Mouse (Mus musculus) cerebellum, adult (tissue): ENCODE results near the gene Cacna1g.

Source experiments
- ATAC-seq: cut with Nextera tagmentation; 2 replicates; pipeline ENCODE4 v1.9.2; 2017; ENCODE audit warnings: mild to moderate bottlenecking, moderate library complexity, mixed read lengths; ENCODE audit not compliant: insufficient number of reproducible peaks, low FRiP score, low TSS enrichment

The Cacna1g gene

DNA sequence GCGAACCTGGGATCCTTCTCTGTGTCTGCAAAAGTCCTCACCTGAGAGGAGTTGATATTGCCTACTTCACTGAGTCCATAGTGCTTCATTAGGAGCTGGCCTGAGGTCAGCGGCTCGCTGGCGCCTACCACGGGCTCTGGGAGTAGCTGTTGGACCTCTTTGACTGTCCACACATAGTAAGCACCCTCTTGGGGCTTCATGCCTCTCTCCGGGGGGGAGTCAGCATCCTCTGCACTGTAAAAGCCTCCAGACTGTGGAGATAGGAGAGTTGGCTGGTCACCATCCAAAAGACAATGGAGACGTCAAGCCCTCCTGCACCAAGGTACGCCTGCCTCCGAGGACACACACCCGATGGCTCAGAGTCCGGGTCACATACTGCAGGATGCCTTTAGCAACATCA lies 8.7 kb upstream of the Cacna1g start:
- no peak for ATAC-seq

DNA sequence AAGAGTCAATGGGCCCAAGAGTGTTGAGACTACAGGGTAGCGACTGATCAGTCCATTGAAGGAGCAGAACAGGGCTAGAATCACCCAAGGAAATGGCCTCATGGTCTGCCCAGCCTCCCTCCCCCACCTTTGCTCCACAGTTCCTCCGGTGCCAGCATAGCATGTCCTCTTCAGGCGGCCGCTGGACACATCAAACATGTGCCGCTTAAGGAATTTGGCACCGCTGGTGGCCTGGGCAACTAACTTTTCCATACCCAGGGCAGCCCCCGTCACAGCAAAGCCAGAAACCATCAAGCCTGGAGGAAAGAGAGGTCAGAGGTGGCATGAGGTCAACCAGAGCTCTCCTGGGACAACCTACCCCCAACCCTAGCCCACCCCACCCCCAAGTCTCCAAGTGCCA lies 8.0 kb upstream of the Cacna1g start:
- ATAC-seq = no peak

DNA sequence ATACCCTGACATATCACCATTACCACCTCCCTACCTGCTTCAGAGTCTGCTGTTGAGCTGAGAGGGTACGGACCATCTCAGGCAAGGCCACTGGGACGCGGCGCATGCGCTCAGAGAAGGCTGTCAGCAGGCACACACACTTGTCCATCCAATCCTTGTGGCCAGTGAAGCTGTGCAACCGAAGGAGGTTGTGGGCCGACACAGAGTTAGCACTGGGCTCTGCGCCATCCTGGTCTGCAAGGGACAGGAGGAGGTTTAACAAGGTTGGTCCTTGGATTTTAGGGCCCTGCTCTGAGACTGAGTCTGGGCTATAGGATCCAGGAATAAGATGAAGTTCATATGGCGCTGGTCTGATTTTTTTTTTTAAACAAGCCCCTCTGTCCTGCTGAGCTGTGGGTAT lies 6.4 kb upstream of the Cacna1g start:
- no peak for ATAC-seq

DNA sequence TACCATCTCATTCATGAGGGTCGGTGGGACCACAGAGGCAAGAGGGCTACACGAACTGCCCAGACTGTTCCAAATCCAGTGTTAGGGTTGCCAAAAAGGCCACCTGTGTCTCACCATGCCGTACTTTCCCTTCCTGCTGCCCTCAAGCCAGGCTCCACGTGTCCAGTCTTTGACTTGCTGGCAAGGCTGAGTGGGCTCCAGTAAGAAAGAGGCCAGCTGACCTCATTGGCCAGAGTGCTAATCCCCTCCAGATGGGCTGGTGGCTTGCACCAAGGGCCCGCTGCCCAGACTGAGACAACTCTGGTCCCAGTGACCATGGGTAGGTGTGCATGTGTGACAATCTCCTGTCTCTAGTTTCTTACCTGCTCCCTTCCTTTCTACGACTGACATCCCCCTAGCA lies 3.7 kb upstream of the Cacna1g start:
- peak; percentile 26; the same call in 1 of the 2 replicates for ATAC-seq

DNA sequence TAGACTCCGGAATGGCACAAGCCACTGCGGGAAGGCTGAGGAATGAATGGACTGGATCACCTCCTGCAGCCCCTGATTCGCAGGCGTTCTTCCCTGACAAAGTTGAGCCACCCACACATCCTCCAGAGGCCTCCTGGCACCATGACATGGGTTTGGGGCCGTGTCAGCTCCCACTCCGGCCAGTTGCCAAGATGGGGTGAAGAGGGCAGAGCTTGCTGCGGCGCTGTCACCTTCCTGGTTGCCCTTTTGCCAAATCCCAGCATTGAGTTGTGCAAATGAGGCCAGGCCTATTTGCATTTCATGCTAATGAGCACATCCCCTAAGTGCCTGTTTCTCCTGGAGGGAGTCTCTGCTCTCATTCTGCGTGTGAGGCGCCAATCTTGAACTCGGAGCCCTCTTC lies 1.7 kb upstream of the Cacna1g start:
- no peak for ATAC-seq

DNA sequence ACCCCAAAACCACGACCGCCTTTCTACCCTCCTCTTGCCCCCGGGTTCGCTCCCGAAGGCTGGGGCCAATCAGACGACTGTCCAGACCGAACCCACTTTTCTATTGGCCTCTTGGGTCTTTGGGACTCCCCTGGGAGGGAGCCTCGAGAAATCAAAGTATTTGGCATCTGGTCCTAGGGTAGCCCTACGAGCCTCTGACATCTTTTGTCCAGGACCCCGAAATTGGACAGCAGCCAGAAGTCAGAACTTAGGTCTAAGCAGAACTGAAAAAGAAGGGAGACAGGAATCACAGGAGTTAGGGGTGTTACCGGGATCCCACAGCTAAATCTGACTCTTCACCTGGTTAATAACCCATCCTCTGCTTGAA lies 529 bp upstream of the Cacna1g start:
- no peak for ATAC-seq

DNA sequence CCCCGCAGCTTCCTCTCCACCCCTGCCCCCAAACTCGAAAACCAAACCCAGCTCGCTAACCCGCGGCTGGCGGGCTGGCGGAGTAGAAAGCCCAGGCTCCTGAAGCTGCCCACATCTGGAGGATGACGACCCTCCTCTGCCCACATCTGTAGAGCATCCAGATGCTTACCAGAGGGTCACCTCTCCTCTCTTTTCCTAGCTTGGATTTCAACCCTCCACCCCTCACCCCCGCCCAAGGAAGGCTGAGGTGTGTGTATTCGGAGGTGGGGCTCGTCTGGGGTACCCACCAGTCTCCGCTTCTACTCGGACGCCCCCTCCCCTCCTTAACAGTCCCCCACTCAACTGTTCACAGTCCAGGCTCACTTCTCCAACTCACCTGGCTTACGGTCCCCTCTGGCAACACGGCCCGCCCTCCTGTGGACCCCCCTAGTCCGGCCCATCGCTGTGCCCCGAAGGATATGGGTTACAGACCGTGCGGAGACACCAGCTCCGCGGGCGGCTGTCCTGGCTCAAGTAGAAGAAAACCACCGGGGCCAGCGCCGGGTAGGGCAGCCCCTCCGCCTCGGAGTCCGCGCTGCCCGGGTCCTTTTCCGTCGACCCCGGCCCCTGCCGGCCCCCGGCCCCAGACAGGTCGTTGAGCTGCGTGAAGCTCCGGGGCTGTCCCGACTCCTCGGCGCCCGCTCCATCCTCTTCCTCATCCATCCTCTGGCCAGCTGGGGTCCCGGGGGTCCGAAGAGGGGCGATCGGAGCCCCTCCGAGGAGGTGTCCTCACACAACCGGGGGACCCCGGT lies 887 bp downstream of the Cacna1g start:
- ATAC-seq = no peak

DNA sequence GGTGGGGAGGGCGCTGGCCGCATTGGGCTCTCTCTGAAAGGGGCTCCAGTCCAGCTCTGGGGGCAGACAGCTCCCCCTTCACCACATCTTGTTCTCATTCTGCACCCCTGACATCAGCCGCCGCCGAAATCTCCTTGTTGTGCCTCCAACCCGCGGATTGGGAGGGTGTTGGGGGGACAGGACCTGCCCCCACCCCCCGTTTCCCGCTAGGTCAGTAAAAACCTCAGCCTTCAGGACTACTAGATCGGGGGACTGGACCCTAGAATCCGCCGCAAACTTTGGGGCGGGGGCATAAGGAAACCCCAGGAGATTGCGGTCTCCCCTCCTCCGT lies 1.4 kb downstream of the Cacna1g start:
- no peak for ATAC-seq

DNA sequence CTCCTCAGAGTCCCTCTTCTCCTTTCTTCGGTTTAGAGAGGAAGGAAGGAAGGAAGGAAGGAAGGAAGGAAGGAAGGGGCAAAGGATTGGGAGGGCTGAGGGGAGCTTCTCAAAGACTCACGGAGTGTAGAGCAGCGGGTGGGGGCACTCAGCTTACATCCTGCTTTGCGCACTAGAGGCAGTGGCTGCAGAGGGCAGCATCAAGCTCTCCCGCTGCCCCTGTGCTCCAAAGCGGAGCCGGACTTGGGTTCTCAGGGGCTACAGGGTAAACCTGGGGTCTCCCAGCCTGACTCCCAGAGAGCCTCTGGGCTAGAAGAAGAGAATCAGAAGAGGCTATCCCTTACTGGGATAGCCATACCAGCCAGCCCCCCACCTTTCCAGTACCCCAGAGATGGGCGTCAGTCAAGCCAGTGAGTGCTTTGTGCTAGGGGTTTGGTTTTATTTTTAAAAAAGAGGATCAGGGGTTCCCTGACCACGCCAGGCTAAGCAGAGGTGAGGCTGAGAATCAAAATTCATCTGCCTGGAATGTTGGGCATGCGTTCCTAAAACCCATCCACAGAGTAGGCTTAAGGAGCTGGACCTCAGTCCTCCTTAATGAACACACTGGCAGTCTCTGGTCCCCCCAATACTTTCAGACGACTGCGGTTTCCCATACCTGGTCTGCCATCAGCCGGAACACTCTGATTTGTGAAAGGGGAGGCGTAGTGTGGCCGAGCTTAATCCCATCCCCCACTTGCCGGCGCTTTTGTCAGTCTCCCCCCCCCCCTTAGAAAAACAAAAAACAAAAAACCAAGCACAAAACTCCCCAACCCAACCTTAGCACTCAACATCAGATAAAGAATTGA lies 2.0 kb downstream of the Cacna1g start:
- no peak for ATAC-seq

DNA sequence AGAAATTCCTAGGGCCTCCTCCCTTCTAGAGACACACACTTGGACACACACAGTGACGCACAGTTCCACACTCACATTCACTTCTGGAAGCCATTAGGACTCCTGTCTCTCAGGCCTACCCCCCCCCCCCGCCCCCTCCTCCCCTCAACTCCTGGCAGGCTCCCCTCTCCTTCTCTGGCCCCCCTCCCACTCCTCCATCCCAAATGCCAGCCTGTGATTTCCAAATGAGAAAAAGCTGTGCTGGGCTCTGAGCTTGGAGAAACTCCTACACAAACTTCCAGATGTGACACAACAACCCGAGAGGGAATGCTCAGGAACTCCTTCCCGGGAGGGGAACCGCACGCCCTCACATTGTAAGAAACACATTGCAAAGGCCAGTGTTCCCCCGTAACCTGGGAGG lies 3.6 kb downstream of the Cacna1g start:
- ATAC-seq = no peak

DNA sequence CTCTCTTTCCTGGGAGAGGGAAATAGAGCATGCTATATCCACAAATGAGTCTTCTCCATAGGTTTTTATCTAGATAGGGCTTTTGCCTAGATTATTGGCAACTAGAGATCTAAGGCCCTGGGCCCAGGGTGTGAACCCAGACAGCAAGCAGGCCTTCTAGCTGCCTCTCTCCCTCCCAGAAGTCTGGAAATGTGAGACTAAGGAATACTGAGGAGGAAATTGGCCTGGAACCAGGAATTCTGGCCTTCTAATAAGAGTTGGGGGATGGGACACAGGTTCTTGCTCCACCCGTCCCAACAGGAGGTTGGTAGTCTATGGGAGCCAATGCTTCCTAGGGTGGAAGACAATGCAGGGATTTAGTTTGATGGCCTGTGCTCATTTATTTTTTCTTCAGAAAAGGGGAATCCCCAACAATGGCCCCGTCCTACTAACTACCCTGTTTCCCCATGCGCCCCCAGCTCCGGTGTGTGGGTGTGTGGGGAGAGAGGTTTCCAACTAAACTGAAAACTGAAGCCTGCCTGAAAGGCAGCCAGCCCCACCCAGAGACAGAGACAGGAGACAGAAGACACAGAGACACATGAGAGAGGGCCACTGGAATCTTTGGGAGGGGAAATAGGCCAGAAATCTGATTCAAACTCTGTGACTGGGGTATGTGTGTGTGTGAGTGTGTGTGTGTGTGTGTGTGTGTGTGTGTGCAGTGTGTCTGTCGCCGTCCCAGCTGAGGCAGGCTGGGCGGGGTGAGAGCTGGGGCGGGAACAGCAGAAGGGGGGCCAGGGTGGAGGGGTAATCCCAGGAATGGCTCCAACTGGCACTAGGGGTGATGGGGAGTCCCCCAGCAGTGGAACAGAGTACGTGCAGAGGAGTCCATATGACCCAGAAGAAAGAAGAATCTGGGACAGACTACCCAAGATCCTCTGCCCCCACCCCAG lies 4.6 kb downstream of the Cacna1g start:
- no peak for ATAC-seq

DNA sequence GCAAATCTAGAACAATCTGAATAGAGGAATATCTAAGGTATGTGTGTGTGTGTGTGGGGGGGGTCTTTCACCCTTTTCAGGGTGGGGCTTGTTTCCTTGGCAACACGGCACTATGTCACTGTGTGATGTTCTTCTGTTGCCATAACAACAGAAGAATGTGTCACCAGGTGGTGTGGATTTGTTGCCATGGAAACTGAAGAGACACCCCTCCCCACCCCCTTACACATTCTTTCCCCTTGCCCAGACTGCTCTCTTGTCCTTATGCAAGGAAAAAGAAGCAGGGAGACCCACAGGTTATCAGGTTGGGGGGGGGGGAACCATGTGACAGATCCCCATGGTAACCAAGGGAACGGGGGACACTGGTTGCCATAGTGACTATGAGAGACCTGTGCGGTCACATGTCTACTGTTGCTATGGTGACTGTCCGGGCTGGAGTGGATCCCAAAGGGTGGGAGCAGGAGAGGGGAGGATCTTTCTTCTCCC lies 5.4 kb downstream of the Cacna1g start:
- no peak for ATAC-seq

DNA sequence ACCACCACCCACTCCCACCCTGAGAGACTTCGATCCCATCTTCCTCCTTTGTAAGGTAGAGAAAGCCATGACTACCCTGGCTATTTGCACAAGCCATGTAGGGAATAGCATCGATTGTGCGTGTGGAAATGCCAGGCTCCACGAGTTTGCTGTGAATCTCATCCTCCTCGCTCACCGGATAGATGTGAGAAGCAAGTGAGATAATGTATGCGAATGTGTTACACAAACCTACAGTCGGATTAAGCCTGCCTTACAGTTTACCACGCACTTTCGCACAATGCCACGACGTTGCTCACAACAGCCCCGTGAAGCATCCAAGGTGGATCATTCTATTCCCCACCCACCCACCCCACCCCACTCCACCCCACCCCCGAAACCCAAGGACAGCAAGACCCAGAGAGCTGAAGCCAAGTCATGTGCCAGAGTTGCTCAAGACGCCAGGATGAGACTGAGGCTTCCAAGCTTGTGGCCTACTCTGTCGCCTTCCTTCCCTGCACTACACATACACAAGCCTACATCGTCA lies 7.6 kb downstream of the Cacna1g start:
- no peak for ATAC-seq

DNA sequence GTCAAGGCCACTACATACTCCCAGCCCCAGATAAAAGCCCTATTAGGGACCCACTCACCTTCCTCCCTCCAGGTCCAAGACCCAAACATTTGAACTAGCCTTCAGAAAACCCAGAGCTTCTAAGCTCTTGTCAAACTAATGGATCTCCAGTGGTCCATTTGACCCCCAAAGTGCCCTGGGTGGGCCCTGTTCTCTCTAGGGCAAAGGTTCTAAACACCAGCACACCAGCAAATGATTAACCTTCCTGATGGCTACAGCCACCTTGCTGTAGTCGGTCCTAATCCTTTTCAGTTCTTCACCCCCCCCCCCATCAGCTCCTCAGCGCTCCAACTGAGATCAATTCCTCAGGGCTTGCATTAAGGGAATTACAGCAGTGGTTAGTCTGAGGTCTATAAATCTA lies 9.8 kb downstream of the Cacna1g start:
- ATAC-seq = no peak

DNA sequence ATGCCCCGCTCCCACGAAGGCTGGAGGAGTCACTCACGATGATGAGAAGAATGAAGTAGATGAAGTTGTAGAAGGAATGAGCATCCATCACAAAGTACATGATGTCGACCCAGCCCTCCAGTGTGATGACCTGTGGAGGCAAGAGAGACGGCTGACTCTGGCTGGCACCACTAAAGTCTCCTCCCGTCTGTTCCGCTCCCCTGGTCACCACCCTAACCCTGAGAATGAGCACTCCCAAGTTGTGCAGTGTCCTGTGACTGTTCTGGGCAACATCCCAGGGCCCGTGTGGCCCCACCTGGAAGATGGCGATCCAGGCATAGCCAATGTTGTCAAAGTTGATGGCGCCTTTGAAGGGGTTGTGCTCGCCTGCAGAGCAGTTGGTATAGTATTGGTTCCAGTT lies 12.1 kb downstream of the Cacna1g start:
- ATAC-seq = no peak

DNA sequence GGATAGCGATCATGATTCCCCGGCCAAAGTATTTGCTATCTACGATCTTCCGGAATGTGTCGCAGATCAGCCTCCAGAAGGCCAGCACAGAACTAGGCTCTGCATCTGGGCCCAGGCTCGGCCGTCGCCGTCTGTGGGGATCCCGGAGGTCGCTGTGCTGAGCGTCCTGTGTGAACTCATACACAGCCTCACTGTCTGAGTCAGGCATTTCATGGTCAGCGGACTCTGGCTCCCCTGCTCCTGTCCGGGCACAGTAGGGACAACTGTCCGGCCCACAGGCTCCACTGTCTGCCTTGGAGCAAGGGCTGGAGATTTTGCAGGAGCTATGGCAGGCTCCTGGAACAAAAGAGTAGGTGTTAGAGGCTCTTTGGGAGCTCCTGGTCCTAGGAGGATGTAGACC lies 17.0 kb downstream of the Cacna1g start:
- no peak for ATAC-seq

DNA sequence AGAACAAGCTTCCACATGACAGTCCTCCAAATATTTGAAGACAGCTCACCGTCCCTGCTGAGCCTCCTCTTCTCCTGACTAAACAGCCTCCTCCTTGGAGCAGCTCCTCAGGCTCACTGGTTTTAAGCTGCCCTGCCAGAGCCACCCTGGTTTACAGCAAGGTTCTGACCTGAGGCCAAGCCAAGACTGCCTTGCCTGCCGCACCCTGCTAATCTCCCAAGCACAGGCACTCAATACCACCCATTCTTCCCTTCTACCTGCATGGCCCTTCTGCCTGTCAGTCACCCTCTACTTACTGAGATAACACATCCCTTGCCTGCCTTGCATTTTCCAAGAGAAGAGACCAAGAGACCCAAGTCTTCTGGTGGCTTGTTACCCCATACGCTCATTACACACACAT lies 17.7 kb downstream of the Cacna1g start:
- no peak for ATAC-seq

DNA sequence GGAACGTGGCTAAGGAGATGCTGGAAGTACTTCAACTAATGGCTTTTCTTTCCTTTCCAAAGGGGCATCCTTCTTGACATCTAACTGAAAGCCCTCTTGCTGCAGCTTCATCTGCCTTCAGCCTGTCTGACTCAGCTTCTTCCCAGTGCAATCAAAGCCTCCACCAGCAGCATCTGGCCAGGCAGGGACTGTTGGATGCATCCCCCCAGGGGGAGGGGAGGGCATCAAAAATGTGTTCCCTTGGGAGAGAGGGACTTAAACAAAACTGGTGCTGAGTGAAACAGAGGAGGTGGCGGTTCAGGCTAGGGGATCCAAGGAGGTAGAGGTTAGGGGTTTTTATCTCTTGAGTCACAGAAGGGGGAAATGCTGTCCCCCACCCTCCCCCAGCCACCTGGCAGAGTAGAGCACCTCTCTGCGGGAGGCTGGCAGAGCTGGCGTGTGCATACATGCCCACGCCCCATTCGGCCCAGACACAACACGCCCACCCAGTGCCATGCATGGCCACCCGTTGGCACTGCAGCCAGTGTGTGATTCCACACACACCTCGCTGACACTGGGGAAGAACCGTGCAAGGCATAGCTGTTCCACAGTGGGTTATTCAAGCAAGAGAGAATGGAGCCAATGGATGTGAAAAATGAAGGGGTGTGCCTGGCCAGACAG lies 18.7 kb downstream of the Cacna1g start:
- no peak for ATAC-seq

DNA sequence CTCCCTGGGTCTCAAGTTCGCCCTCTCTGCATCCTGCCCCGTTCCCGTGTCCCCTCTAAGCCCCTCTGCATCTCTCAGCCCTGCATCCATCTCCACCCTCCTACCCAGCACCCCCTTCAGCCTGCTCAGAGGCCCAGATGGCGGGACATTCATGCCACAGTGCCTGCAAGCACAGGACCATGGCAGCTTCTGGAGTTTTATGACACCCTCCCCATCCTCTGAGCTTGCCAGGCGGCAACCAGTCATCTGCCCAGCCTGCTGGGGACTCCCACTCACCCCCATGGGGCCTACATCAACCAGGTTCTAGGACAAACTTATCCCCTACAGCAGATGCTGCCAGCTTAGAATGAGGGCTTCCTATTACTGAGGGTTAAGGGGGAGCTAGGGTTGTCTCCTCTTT lies 19.2 kb downstream of the Cacna1g start:
- ATAC-seq = no peak
